Mouse (Mus musculus): Measurements from ENCODE around the gene Tlr2. TPM values are rescaled to one million over a fixed set of nuclear protein-coding genes. Genes with fewer than 3 reads are reported as not detected.

The Tlr2 gene
- polyA plus RNA-seq, 1 experiment from 2014 or later = 0.68 TPM

- Histone ChIP-seq H3K9ac (no peak overlapping the region), H3K27ac (no peak overlapping the region; the same call in 1 of the 2 replicates), H3K27me3 (no peaks in the 10 kb centered on the region), H3K9me3 (replicated peaks) (no peaks in the 10 kb centered on the region), H3K36me3 (ENCODE audit: poor library complexity, severe bottlenecking) (no peaks in the 10 kb centered on the region), H3K4me1 (no peaks in the 10 kb centered on the region), H3K4me3 (no peak overlapping the region), H3K4me2 (no peak overlapping the region)
- no peak for ATAC-seq
- 79% methylated on average over 4 of the region's 4 CpGs for WGBS
Measured at GRCm38 (mm10) chr3:83816372-83816925, 25.1 kb downstream of the Tlr2 start.

GRCm38 (mm10) chr3:83812863-83813262 is 28.7 kb downstream of the Tlr2 start:
- no peaks in the 10 kb centered on the region for H3K4me1 ChIP-seq
- ATAC-seq = no peak
- no peaks in the 10 kb centered on the region for H3K9me3 ChIP-seq (replicated peaks)
- H3K27me3 ChIP-seq = no peaks in the 10 kb centered on the region
- no peaks in the 10 kb centered on the region for H3K36me3 ChIP-seq (ENCODE audit: poor library complexity, severe bottlenecking)
- H3K27ac ChIP-seq = no peak overlapping the region
- H3K9ac ChIP-seq = no peak overlapping the region
- H3K4me3 ChIP-seq = no peak overlapping the region
- no peak overlapping the region for H3K4me2 ChIP-seq

GRCm38 (mm10) chr3:83811987-83812386 is 29.6 kb downstream of the Tlr2 start:
- 82% methylated on average over 7 of the region's 7 CpGs for WGBS
- no peak overlapping the region for H3K27ac ChIP-seq
- no peak overlapping the region for H3K9ac ChIP-seq
- ATAC-seq = no peak
- H3K9me3 ChIP-seq (replicated peaks) = no peaks in the 10 kb centered on the region
- no peak overlapping the region for H3K4me2 ChIP-seq
- no peak overlapping the region for H3K4me3 ChIP-seq
- H3K4me1 ChIP-seq = no peaks in the 10 kb centered on the region
- H3K27me3 ChIP-seq = no peaks in the 10 kb centered on the region
- H3K36me3 ChIP-seq (ENCODE audit: poor library complexity, severe bottlenecking) = no peaks in the 10 kb centered on the region

- Histone ChIP-seq H3K27ac (no peak overlapping the region), H3K4me2 (no peak overlapping the region), H3K4me1 (no peaks in the 10 kb centered on the region), H3K27me3 (no peaks in the 10 kb centered on the region), H3K36me3 (ENCODE audit: poor library complexity, severe bottlenecking) (no peaks in the 10 kb centered on the region), H3K9me3 (replicated peaks) (no peaks in the 10 kb centered on the region), H3K4me3 (no peak overlapping the region), H3K9ac (no peak overlapping the region)
- no peak for ATAC-seq
- WGBS = 93% methylated on average over 12 of the region's 12 CpGs
Measured at GRCm38 (mm10) chr3:83808483-83808882, 33.1 kb downstream of the Tlr2 start.

DNA sequence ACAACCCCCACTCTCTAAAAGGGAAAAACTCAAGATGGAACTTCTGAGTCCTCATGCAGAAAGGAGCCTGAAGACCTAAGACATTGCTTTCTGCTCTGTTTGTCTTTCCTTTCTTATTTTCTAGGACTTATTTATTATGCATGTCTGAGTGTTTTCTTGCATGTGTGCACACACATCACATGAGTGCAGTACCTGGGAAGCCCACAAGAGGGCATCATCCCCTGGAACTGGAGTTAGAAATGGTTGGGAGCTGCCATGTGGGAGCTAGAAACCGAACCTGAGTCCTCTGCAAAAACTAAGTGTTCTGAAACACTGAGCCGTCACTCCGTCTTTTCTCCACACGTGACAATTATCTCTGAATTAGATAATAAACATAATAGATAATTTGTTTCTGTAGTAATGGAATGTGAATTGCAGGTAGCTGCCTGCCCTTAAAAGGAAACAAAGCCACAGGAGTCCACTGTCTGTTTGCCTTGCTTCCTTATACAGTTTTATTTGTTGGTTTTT is 39.9 kb downstream of the Tlr2 start:
- H3K4me3 ChIP-seq = no peak overlapping the region
- H3K36me3 ChIP-seq (ENCODE audit: poor library complexity, severe bottlenecking) = no peaks in the 10 kb centered on the region
- no peak overlapping the region for H3K4me2 ChIP-seq
- no peak overlapping the region for H3K9ac ChIP-seq
- H3K9me3 ChIP-seq (replicated peaks) = no peaks in the 10 kb centered on the region
- 93% methylated on average over 4 of the region's 4 CpGs for WGBS
- ATAC-seq = no peak
- no peaks in the 10 kb centered on the region for H3K4me1 ChIP-seq
- H3K27me3 ChIP-seq = no peaks in the 10 kb centered on the region
- no peak overlapping the region for H3K27ac ChIP-seq

DNA sequence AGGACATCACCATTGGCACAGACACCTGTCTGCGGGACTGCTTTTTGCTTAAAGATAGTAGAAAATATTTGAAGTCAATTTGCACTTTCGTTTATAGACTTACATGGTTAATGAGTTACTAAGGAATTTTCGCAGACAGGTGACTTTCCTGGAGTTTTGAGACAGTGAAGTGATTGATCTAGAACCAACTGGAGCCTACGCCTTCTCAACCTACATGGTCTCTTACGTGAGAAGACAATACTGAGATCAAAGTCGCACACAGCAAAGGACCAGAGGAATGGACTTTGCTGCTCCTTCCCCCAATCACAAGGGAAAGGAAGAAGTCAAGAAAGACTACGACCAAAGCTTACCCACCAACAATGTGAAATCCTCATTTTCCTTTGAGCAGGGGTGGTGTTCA is 42.1 kb downstream of the Tlr2 start:
- Histone ChIP-seq H3K27me3 (no peaks in the 10 kb centered on the region), H3K4me2 (no peak overlapping the region), H3K4me3 (no peak overlapping the region), H3K4me1 (no peaks in the 10 kb centered on the region), H3K27ac (no peak overlapping the region), H3K9me3 (replicated peaks) (no peaks in the 10 kb centered on the region), H3K9ac (no peak overlapping the region), H3K36me3 (ENCODE audit: poor library complexity, severe bottlenecking) (no peaks in the 10 kb centered on the region)
- ATAC-seq = no peak
- WGBS = 90% methylated on average over 7 of the region's 7 CpGs

- Histone ChIP-seq H3K4me1 (no peaks in the 10 kb centered on the region), H3K9ac (no peak overlapping the region), H3K36me3 (ENCODE audit: poor library complexity, severe bottlenecking) (no peaks in the 10 kb centered on the region), H3K27ac (no peak overlapping the region), H3K27me3 (no peaks in the 10 kb centered on the region), H3K4me2 (no peak overlapping the region), H3K9me3 (replicated peaks) (no peaks in the 10 kb centered on the region), H3K4me3 (no peak overlapping the region)
- WGBS = 5% methylated on average over 10 of the region's 10 CpGs
- peak; percentile 41; the same call in 1 of the 2 replicates for ATAC-seq
Measured at GRCm38 (mm10) chr3:83797828-83798227, 43.7 kb downstream of the Tlr2 start.

- H3K4me1 ChIP-seq = no peaks in the 10 kb centered on the region
- H3K9me3 ChIP-seq (replicated peaks) = no peaks in the 10 kb centered on the region
- ATAC-seq = no peak
- no peak overlapping the region for H3K4me3 ChIP-seq
- H3K36me3 ChIP-seq (ENCODE audit: poor library complexity, severe bottlenecking) = no peaks in the 10 kb centered on the region
- 80% methylated on average over 6 of the region's 6 CpGs for WGBS
- H3K27ac ChIP-seq = no peak overlapping the region
- no peak overlapping the region for H3K9ac ChIP-seq
- H3K4me2 ChIP-seq = no peak overlapping the region
- H3K27me3 ChIP-seq = no peaks in the 10 kb centered on the region
Measured at GRCm38 (mm10) chr3:83797098-83797497, 44.5 kb downstream of the Tlr2 start.

DNA sequence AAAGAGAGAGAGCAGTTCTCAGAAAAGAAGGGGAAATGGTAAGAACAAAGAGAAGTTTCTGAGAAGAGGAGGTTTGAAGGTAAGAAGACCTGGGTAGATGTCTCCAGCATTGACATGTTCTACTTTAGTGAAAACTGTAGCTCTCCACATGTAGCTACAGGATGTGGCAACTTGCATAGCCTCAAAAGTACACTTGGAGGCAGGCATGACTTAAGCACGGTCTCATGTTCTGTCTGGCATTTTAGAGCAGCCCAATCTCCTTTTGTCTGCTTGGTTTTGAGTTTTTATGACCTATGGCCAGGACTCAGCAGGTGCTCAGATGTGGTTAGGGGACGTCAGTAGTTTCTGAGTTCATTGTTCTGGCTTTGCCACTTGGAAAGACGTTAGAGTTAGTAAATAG is 50.1 kb downstream of the Tlr2 start:
- H3K9me3 ChIP-seq (replicated peaks) = no peaks in the 10 kb centered on the region
- WGBS = 52% methylated on average over 3 of the region's 3 CpGs

DNA sequence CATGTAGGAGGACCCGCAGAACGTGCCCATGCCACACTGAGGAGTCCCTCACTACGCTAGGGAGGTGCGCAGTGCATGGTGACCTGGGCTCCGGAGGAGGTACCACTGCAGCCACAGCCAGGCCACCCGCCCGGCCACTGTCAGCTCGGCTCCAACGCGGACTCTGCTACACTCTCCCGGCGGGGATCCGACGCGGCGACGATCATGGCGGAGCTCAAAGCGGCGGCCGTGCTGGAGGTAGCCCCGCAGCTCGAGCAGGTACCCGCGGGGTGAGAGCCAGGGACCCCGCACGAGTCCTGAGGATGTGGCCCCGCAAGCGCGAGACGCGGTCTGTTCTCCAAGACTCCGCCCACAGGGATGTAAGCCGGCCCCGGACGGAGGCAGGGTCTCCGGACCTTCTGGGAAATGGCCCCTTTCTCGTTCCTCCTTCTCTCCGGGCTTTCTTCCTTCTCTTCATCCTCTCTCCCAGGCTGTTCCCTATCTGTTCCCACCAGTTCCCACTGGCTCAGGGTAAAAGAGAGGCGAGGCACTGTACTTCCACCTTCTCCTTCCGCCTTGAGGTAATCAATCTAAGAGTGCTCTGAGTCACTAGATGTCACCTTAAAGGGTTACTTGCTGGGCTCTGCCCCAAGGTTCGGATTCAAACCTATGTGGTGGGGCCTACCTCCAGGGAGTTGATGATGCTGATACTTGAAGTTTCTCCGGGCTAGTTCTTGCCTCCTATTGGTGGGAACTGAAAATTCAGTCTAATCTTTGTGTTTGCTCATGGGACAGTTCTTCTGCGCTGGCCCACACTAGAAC is 51.7 kb downstream of the Tlr2 start:
- Histone ChIP-seq H3K4me1 (peaks cover 8% of the 10 kb centered on the region), H3K27me3 (peaks cover 16% of the 10 kb centered on the region), H3K9ac (peak overlapping the region; percentile 73), H3K4me2 (peak overlapping the region; percentile 94), H3K9me3 (replicated peaks) (no peaks in the 10 kb centered on the region), H3K36me3 (ENCODE audit: poor library complexity, severe bottlenecking) (no peaks in the 10 kb centered on the region), H3K27ac (no peak overlapping the region), H3K4me3 (peak overlapping the region; percentile 61)
- peak; percentile 82 for ATAC-seq
- WGBS = 3% methylated on average over 44 of the region's 44 CpGs

More for the DNA sequence above, 50.1 kb downstream of the Tlr2 start:
- no peak overlapping the region for H3K27ac ChIP-seq
- peaks cover 16% of the 10 kb centered on the region for H3K27me3 ChIP-seq
- H3K4me1 ChIP-seq = peaks cover 8% of the 10 kb centered on the region; the same call in 1 of the 2 replicates
- no peak overlapping the region for H3K4me3 ChIP-seq
- no peak overlapping the region for H3K9ac ChIP-seq
- H3K36me3 ChIP-seq (ENCODE audit: poor library complexity, severe bottlenecking) = no peaks in the 10 kb centered on the region
- no peak overlapping the region for H3K4me2 ChIP-seq
- no peak for ATAC-seq

DNA sequence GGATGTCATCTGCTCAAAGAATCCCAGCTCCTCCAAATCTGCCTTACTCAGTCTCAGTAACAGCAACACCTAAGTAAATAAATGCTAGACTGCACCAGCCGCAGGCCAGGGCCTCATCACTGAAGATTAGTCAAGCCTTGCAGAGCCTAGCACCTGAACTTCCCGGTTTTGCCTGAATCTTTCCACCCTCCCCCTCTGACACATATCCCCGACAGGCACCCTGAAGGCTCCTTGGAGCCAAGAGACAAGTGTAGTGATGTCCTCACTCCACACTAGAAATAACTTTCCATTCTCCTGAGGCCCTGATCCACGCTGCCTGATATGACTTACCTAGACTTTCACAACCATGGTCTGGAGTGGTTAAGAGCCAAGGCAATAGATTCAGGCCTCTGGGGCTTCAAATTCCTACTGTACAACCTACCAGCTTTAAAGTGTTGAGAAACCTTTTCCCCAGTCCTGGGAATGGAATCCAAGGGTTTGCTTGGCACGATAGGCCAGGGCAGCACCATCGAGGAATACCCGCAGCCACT is 53.7 kb downstream of the Tlr2 start:
- ATAC-seq = no peak
- no peak overlapping the region for H3K27ac ChIP-seq
- H3K36me3 ChIP-seq (ENCODE audit: poor library complexity, severe bottlenecking) = no peaks in the 10 kb centered on the region
- 90% methylated on average over 7 of the region's 7 CpGs for WGBS
- no peak overlapping the region for H3K9ac ChIP-seq
- no peak overlapping the region for H3K4me2 ChIP-seq
- H3K9me3 ChIP-seq (replicated peaks) = no peaks in the 10 kb centered on the region
- H3K4me1 ChIP-seq = peaks cover 22% of the 10 kb centered on the region
- peaks cover 16% of the 10 kb centered on the region for H3K27me3 ChIP-seq
- no peak overlapping the region for H3K4me3 ChIP-seq

GRCm38 (mm10) chr3:83787086-83787485 is 54.5 kb downstream of the Tlr2 start:
- no peak overlapping the region for H3K4me2 ChIP-seq
- H3K9me3 ChIP-seq (replicated peaks) = no peaks in the 10 kb centered on the region
- no peak overlapping the region for H3K27ac ChIP-seq
- no peak overlapping the region for H3K9ac ChIP-seq
- 25% methylated on average over 2 of the region's 2 CpGs for WGBS
- peaks cover 22% of the 10 kb centered on the region for H3K4me1 ChIP-seq
- ATAC-seq = no peak
- H3K36me3 ChIP-seq (ENCODE audit: poor library complexity, severe bottlenecking) = no peaks in the 10 kb centered on the region
- peaks cover 16% of the 10 kb centered on the region for H3K27me3 ChIP-seq
- no peak overlapping the region for H3K4me3 ChIP-seq
